Mouse (Mus musculus) cerebellum, postnatal 10 days (tissue): ENCODE data around the gene Gm20388.

Experiments
- DNase-seq, 2 experiments: peaks; one replicate each; pipeline ENCODE4 v3.0.0; 2021; ENCODE audit warnings: mixed read lengths in 2 of 2

Gm20388 gene

GRCm38 (mm10) chr8:120580336-120581000, 669.8 kb downstream of the Gm20388 start:
- peak; percentile 51 to 54 for DNase-seq

- peak; percentile 59 to 67 for DNase-seq
These were observed 670.7 kb downstream of the Gm20388 start for GRCm38 (mm10) chr8:120581329-120581728.

- DNase-seq, result peak; percentile 74 to 83
These were observed 671.2 kb downstream of the Gm20388 start for GRCm38 (mm10) chr8:120581811-120582210.

GRCm38 (mm10) chr8:120585521-120585920, 674.9 kb downstream of the Gm20388 start:
- DNase-seq, result no peak

GRCm38 (mm10) chr8:120588908-120589771, 678.5 kb downstream of the Gm20388 start, which contains the start of gene Gins2:
Gene Gins2, minus strand, starts transcription at chr8:120589304.
- DNase-seq, result peak; percentile 99

- peak; percentile 65 to 69 for DNase-seq
These were observed 679.3 kb downstream of the Gm20388 start for GRCm38 (mm10) chr8:120589921-120590320.

GRCm38 (mm10) chr8:120591587-120592292, 681.1 kb downstream of the Gm20388 start:
- peak; percentile 82 to 84 for DNase-seq

- no peak for DNase-seq
These were observed 683.9 kb downstream of the Gm20388 start for GRCm38 (mm10) chr8:120594571-120594970.

GRCm38 (mm10) chr8:120595963-120596362, 685.3 kb downstream of the Gm20388 start:
- DNase-seq, result peak; percentile 83 to 87

GRCm38 (mm10) chr8:120598579-120598978, 687.9 kb downstream of the Gm20388 start:
- peak; percentile 84 to 90 for DNase-seq

- DNase-seq, result peak; percentile 89 to 93
These were observed 688.9 kb downstream of the Gm20388 start for GRCm38 (mm10) chr8:120599504-120599903.

GRCm38 (mm10) chr8:120602672-120603071, 692.0 kb downstream of the Gm20388 start:
- no peak for DNase-seq

GRCm38 (mm10) chr8:120607460-120607859, 696.8 kb downstream of the Gm20388 start:
- no peak for DNase-seq

- peak; percentile 91 to 95 for DNase-seq
These were observed 697.2 kb downstream of the Gm20388 start for GRCm38 (mm10) chr8:120607885-120608284.

- DNase-seq, result no peak
These were observed 700.2 kb downstream of the Gm20388 start for GRCm38 (mm10) chr8:120610824-120611223.

- DNase-seq, result no peak
These were observed 703.9 kb downstream of the Gm20388 start for GRCm38 (mm10) chr8:120614491-120614890.

GRCm38 (mm10) chr8:120616663-120617626, 706.3 kb downstream of the Gm20388 start:
- no peak for DNase-seq

- DNase-seq, result peak; percentile 85 to 89
These were observed 707.5 kb downstream of the Gm20388 start for GRCm38 (mm10) chr8:120618110-120618509.

GRCm38 (mm10) chr8:120619235-120620180, 708.9 kb downstream of the Gm20388 start:
- DNase-seq, result peak in 1 of 2 experiments; percentile 29

GRCm38 (mm10) chr8:120620441-120620840, 709.8 kb downstream of the Gm20388 start:
- DNase-seq, result no peak

- no peak for DNase-seq
These were observed 711.5 kb downstream of the Gm20388 start for GRCm38 (mm10) chr8:120622161-120622560.
